Mouse (Mus musculus): ENCODE data around the gene Gm42791. TPM values are rescaled to one million over a fixed set of nuclear protein-coding genes. Genes with fewer than 3 reads are reported as not detected.
A peak's percentile ranks its signal among the peaks of the same experiment; 100 is the strongest.

Gene Gm42791
- total RNA-seq, 2 experiments from 2014 or later: 1.4 to 2.5 TPM

DNA sequence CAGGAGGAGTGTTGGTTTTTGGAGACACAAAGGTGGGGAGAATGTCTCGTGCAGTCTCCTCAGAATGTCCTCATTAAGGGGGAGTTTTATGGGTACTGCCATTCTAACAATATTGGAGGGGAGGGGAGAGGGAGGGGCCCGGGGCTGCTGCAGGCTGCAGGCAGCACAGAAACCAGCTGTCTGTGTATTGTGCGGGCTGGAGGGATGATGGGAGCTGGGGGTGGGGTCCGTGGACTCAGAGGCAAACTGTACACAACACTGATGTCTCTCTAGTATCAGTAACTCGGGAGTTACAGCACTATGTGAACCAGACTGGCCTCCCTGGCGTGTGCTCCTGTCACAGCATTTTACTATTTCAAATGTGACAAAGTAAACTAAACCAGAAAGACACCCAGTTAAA is 60.5 kb downstream of the Gm42791 start:
- intact Hi-C loops (cut with DNase I): no loop called here
- DNase-seq: no peak

DNA sequence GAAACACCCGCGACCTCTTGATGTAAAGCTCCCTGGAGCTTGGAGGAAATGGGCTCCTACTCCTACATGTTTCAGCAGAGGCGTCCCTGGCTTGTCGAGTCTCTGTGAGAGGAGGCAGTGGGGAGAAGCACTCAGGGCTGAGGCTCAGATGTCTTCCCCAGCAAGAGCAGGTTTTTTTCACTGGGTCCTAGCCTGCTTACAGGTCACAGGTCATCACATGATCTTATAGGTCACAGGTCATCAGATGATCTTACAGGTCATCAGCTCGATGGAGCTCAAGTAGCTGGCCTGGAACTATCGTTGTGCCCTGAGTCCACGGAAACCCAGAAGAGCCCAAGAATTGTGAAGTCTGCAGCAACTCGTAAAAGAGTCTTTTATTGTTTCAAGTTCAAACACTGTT is 61.2 kb downstream of the Gm42791 start:
- intact Hi-C loops (cut with DNase I): no loop called here
- DNase-seq: no peak

DNA sequence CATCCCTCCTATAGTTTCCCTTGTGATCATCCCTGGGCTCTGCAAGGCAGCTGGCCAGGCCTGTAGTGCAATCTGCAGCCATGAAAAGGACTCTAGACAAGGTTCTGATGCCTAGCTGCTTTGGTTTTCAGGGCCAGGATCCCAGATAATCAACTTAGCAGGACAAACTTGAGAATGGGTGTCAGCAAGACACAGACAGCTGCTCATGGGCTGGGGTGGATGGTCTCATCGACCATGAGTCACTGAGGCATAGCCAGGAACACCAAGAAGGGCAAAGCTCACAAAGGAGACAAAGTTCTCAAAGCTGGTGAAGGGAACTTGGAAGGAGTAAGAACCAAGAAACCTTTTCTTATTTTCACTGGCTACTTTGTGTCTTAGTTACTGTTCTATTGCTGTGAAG is 63.6 kb downstream of the Gm42791 start:
- intact Hi-C loops (cut with DNase I): no loop called here

DNA sequence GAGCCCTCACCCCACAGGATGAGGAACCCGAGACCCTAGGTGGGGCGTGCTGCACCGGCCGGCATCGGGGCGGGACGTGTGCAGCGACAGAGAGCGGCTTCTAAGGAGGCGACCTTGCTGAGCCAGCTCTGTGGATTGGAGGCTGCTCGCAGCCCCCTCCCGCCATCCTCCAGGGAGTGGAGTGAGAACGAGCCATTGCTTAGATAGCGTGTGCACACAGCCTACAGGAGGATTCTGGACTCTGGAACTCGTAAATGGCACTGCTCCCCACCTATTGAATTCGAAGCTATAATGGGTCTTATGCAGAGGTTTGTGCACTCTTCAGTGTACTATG is 65.9 kb downstream of the Gm42791 start, which contains the start of gene Katnal1:
TSS of gene Katnal1 (minus strand) at position 205 of the 334 bp plus-strand sequence.
- no peak for DNase-seq
- intact Hi-C loops (cut with DNase I): loop anchor here (2.0 to 5.0 kb wide), 2 partner anchors 108 to 256 kb away; partner anchors contain the start of genes Hmgb1 and Uspl1

More for the DNA sequence above, 63.6 kb downstream of the Gm42791 start:
- no peak for DNase-seq

DNA sequence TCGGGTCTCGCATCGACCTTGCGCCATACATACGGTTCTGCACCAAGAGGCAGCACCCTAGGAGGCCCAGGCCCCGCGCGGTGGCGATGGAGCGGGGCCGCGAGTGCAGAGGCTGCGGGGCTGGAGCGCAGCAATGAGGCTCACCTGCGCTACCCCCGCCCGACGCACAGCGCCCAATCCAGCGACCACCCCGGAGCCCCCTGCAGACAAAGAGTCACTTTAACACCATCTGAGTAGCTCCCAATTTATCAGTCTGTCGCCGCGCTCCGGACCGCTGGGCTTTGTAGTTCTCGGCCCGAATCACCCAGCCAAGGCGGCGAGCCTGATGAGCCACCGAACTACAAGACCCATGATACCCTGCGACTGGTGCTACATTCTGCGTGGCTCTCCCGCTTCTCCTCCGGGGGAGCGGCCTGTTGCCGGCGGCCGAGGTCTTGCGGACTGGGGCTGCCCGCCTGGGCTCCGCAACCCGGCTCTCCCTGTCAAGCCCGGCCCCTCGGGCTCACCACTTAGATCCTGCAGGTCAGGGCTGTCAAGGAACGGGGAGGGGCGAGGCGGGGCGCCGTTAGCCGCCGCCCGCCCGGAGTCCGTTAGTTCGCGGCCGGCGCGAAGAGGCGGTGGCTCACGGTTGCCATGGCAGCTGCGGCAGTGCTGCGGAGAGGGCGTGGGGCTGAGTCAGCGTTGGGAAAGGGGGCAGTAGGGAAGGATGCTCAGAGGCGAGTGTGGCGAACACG is 66.4 kb downstream of the Gm42791 start:
- intact Hi-C loops (cut with DNase I): loop anchor here (2.0 to 5.0 kb wide), 2 partner anchors 109 to 256 kb away; partner anchors contain the start of genes Hmgb1 and Uspl1
- peak; percentile 90 to 92 for DNase-seq

DNA sequence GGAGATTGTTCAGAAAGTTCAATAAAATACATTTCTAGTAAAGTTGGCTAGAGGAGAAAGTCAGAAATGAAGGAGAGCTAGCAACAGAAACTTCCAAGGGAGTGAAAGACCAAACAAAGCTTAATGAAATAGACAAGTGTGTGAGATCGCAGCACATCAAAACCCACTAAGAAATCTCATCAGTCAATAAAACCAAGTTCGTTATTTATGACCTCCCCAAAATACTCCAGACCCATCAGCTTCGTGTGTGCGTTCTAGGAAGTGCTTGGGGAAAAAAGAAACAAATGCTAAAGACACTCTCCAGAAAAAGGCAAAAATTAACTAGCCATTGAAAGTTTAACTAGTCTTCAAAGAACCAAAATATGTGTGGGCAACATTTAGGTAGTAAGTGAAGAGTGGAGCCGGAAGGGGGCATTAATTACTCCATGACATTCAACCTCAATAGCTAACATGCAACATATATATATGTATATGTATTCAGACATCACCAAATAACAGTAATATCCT is 67.2 kb downstream of the Gm42791 start:
- no peak for DNase-seq
- intact Hi-C loops (cut with DNase I): loop anchor here (2.0 to 5.0 kb wide), 2 partner anchors 110 to 257 kb away; partner anchors contain the start of genes Hmgb1 and Uspl1

DNA sequence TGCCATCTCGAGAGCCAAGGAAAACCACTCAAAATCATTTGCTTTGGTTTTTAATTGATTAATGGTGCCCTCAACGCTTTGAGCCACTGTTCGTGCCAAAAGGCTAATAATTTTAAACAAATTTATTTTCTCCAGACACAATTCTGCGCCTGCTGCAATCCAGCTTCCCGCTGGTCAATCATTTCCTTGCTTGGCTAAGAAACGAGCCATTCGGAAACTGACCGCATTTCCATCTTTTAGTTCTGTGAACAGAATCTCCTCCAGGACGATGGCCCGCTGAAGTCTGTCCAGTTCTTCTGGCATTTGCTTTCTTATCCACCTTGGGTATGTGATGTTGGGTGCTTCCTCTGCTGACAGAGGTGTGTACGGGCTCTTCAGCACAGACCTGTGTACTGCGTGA is 70.4 kb downstream of the Gm42791 start:
- intact Hi-C loops (cut with DNase I): no loop called here
- DNase-seq: no peak

DNA sequence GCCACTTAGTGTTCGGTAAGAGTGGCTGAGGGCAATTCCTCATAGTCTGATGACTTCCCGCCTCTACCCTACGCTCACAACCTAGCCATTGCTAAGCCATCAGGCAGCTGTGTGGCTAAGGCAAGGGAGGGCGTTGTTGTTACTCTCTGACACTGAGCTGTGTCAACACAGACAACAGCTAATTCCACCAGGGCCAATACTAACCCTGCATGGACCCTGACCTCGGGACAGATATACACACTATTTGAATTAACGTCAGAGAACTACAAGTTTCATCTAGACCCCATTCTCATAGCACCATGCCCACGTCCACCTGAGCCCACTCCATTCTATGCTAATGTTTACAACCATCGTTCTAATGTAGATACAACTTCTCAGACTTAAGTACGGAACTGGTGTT is 70.9 kb downstream of the Gm42791 start:
- no peak for DNase-seq
- intact Hi-C loops (cut with DNase I): no loop called here

DNA sequence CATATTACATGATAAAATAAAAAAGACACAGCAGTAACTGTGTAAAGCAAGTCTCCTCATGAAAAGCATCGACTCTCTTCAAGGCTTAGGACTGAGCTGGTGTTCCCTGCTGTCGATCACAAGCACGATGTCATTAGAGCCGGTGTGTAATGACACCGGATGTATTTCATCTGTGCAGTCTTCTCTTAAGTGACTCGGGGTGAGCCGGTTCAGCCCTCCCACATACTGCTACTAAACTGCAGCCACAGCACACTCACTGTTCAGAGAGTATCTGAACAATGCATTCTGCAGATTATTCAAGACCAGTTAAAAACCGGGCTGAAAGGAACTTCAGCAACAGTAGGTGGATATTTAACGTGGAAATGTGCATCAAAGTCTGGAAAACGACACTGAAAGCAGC is 71.5 kb downstream of the Gm42791 start:
- intact Hi-C loops (cut with DNase I): no loop called here
- DNase-seq: no peak

DNA sequence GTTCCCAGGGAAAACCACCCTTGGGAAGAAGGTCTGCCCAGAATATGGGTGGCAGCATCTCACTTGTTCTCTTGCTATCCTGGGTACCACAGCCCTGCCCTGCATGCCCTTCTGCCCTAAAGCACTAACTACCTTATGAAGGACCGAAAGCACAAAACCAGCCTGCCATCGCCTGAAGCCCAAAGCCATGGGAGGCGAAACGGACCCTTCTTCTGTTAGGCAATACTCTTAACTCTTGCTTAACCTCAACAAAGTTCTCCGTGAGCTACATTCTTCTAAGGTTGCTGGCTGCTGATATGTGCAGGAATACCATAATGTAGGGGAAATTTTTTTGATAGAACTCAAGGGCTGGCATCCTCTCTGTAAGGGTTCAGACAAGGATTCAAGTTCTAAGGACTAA is 72.2 kb downstream of the Gm42791 start:
- no peak for DNase-seq

DNA sequence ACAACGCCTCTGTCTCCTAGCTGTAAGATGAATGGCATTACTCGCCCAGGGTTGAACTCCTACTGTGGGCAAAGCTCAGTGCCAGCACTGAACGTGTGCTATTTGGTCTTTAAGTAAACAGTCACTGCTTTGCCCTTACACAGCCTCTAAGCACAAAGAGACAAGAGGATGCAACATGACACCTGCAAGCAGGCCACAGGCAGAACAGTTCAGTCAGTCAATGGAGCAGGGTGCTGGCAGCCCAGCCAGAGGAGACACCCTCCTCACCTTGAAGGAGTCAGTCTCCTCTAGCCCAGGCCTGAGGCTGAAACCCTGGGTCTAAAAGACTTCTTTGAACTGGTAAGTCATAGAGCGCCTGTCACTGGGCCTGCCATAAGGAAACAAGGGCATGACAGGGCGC is 76.9 kb downstream of the Gm42791 start:
- intact Hi-C loops (cut with DNase I): no loop called here
- DNase-seq: no peak

More for the DNA sequence above, 72.2 kb downstream of the Gm42791 start:
- intact Hi-C loops (cut with DNase I): no loop called here

DNA sequence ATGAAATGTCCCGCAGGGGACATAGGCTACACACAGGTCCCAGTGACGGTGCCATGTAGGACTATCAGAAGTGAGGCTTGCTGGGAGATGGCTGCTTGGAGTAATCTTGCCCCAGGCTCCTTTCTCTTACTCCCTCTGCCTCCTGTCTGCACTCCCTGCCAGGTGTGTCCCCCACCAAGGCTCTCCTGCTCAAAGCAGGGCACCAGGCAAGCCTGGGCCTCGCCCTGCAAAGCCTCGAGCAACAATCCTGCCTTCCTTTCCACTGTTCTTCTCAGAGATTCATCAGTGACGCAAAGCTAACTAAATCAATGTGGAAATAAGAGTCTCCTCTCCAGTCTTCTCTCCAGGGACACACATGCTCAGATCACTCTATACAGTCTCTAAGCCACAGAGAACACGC is 78.2 kb downstream of the Gm42791 start:
- no peak for DNase-seq
- intact Hi-C loops (cut with DNase I): no loop called here

DNA sequence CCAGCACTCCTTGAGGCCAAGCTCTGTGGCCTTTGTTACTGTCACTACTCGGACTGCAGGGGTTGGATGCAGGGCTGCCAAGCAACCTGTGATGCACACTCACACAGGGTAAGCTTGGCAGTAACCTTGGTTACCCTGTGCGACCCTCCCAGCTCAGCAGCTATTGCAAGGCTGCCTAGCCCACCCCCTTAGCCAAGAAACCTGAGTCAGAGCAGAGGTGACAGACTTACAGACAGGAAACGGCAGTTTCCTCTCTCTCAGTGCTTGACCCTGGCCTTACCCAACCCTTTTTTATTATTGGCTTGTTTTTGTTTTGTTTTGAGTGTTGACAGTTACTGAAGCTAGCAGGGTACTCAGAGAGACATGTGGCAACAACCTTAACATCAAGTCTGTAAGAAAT is 82.7 kb downstream of the Gm42791 start:
- DNase-seq: no peak
- intact Hi-C loops (cut with DNase I): no loop called here

DNA sequence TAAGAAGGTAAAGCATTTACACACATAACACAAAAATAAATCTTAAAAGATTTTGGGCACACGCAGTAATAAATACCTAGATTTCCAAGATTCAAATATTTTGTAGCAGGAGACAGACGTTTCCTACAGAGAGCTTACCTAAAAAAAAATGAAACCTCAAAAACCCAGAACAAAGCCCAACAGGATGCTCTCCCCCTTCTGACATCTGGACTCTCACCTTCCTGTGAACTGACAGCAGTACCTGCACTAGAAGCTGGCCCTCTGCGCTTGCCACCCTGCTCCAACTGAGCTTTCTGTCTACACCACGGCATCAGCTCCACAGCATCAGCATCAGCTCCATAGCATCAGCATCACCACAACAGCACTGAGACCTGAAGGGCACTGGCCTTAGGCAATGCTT is 84.9 kb downstream of the Gm42791 start:
- DNase-seq: no peak
- intact Hi-C loops (cut with DNase I): no loop called here

DNA sequence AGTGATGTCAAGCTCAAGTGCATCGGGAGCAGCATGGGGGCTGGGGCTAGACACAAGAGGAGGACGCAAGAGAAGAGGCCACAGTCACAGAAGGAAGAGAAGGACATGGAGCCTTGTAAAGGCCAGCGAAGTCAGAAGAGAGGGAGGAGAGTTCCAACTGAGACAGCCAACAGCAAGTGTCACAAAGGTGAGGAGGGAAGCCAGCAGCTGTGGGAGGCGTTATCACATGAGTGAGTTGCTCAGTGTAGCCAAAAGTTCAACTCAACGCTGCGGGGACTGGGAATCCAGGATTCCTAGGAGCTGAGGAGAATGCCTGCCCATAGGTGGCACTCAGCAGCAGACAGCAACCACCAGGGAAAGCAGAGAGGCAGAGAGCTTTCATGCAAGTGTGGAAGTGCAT is 85.5 kb downstream of the Gm42791 start:
- DNase-seq: no peak
- intact Hi-C loops (cut with DNase I): no loop called here

DNA sequence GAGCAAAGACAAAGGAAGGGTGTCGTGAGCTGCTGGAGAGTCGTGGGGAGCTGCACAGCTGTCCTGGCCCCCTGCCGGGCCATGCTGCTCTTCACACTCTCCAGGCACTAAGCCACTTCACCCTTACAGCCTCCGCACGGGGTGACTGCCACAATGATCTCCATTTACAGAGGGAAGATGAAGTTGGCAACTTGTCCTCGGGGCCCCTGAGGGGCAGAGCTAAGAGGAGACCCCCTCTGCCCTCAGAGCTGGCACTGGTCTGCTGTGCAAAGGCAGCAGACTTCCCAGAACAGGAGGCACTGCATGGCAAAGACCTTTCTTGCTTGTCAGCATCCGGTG is 85.9 kb downstream of the Gm42791 start:
- intact Hi-C loops (cut with DNase I): no loop called here
- peak in 1 of 2 experiments; percentile 19 for DNase-seq

DNA sequence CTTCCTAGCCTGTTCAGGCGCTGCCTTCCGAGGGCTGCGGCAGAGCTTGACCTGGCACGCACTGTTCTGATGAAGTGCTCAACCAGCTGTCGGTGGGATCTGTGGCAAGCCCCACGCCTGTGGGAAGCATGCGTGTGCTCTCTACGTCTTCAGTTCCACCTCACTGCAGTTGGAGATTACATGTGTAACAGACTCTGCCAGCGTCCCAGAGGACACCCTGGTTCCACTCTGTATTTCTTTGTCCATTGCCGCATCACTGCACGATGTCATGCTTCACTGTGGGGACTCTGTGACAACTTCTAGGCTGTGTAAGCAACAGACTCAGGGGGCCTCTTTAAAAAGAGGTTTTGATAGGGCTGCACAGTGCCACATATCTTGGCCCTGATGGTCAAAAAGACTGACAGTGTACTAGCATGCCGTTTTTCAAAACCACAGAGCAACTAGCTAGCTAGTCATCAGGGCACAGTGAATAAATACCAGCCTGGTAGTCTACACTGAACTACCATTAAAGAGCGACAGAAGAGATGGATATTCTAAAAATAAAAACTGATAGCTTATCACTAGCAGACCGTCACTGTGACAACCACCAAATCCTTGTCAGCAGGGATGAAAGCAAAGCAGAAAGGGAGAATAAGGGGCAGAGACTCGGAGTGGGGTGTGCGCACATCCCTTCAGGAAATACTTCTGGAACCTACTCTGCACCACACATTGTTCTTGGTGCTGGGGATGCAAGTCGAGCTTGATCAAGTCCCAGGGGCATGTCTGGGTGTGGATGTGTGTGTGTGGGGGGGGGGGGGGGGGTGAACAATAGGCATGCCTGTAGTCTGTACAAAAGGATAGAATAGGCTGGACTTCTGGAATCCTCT is 86.5 kb downstream of the Gm42791 start:
- no peak for DNase-seq
- intact Hi-C loops (cut with DNase I): no loop called here

DNA sequence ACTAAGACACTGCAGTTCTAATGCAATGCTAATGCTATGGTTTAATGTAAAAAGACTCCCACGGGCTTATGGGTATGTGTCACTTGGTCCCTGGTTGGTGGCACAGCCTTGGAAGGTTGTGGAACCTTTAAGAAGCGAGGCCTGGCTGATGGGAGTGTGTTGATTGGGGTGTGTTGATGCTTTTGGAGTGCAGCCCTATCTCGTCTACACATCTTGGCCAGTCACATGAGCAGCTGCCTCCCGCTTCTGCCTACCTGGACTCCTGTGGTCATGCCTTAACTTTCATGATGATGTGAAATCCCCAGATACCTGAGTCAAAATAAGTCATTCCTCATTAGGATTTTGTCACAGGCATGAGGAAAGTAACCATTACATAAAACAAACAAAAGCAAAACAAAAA is 88.6 kb downstream of the Gm42791 start:
- DNase-seq: no peak
- intact Hi-C loops (cut with DNase I): no loop called here

DNA sequence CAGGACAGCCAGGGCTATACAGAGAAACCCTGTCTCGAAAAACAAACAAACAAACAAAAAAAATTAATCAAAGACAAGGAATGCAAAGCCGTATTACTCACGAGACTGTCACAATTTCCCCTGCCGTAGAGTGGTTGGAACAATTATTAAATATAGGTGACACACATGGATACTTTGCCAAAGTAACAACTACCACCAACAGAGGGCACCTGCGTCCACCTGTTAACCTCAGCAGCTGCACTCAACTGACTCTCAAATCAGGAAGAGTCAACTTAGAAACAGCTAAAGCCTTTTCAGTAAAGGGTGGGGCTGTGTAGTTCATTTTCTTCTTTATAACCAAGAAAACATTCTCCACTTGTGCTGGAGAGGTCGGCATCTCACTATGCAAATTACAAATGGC is 90.1 kb downstream of the Gm42791 start:
- DNase-seq: no peak
- intact Hi-C loops (cut with DNase I): no loop called here

DNA sequence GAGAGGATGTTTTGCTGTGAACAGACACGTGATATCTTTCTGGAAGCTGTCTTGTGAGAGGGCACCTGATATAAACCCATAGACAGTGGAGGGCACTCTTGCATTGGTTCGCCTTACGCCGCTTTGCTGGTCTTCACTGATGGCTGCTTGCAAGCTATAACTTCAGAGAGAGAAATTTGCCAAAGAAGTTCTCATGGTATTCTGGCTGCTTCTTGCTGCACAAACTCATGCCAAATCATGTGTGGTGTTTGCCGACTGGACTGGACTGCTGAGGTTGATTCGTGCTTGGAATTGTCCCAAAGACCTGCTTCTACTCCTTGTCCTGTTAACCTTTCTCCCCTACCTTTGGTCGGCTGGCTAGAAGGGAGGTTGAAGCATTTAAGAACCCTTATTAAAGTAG is 95.6 kb downstream of the Gm42791 start:
- DNase-seq: no peak
- intact Hi-C loops (cut with DNase I): no loop called here

DNA sequence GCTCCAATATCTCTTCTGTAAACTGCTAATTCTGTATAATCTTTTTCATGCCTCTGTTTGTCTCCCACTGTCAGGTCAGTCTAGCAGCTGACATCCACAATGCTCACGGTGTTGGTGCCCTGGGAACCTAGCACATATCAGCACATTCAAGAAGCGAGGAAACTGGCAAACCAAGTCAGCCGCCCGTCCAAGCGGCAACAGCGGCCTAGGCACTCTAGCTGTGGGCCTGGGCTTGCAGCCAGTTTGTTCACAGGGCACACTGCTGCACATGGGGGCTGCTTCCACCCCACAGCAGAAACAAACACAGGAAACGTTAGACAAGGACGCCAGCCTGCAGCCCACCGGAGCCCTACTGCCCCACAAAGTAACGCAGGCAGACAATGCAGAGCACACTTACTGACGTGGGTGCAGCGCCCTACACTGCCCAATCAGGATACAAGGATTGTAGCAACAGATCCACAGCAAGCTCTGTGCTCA is 97.0 kb downstream of the Gm42791 start:
- intact Hi-C loops (cut with DNase I): no loop called here

More for the DNA sequence above, 97.0 kb downstream of the Gm42791 start:
- no peak for DNase-seq

Data from gastrocnemius, postnatal 36 days (tissue).